Mouse (Mus musculus) 3134 (cell line): ENCODE measurements around the gene Olfr56.
"Not testable (repeated sequence)": the region's sequence is repeated elsewhere in the genome, so short reads cannot be mapped to it uniquely, and the experiment has no call there.

ENCODE experiments used
- DNase-seq: peaks from one replicate; pipeline ENCODE4 v3.0.0-alpha.2; 2011; ENCODE audit warnings: low spot score; ENCODE audit not compliant: insufficient read length; ENCODE audit errors: extremely low read depth

The Olfr56 gene

GRCm38 (mm10) chr11:49051093-49051891, 72.6 kb downstream of the Olfr56 start, which contains the start of gene 9930111J21Rik2:
Gene 9930111J21Rik2, minus strand, starts transcription at chr11:49051242.
- not testable (repeated sequence) for DNase-seq

GRCm38 (mm10) chr11:49051894-49052293, 73.2 kb downstream of the Olfr56 start:
- DNase-seq = not testable (repeated sequence)

- DNase-seq = not testable (repeated sequence)
These were observed 81.4 kb downstream of the Olfr56 start for GRCm38 (mm10) chr11:49060061-49060460.

GRCm38 (mm10) chr11:49061865-49062264, 83.2 kb downstream of the Olfr56 start:
- not testable (repeated sequence) for DNase-seq

- DNase-seq = not testable (repeated sequence)
These were observed 85.2 kb downstream of the Olfr56 start, which contains the start of gene Tgtp2 for GRCm38 (mm10) chr11:49063713-49064469. Gene Tgtp2, minus strand, starts transcription at chr11:49064206.

GRCm38 (mm10) chr11:49068358-49068757, 89.7 kb downstream of the Olfr56 start:
- no peak for DNase-seq

GRCm38 (mm10) chr11:49076001-49076757, 97.5 kb downstream of the Olfr56 start, which contains the start of gene Ifi47:
Gene Ifi47, plus strand, starts transcription at chr11:49076587.
- not testable (repeated sequence) for DNase-seq

- no peak for DNase-seq
These were observed 98.3 kb downstream of the Olfr56 start for GRCm38 (mm10) chr11:49077012-49077411.

- no peak for DNase-seq
These were observed 100.0 kb downstream of the Olfr56 start for GRCm38 (mm10) chr11:49078719-49079118.

- no peak for DNase-seq
These were observed 101.9 kb downstream of the Olfr56 start for GRCm38 (mm10) chr11:49080636-49081035.

GRCm38 (mm10) chr11:49081356-49081755, 102.7 kb downstream of the Olfr56 start:
- DNase-seq = no peak

GRCm38 (mm10) chr11:49081886-49082285, 103.2 kb downstream of the Olfr56 start:
- no peak for DNase-seq

GRCm38 (mm10) chr11:49083146-49083545, 104.5 kb downstream of the Olfr56 start:
- no peak for DNase-seq

- no peak for DNase-seq
These were observed 105.1 kb downstream of the Olfr56 start for GRCm38 (mm10) chr11:49083808-49084207.

- DNase-seq = no peak
These were observed 105.7 kb downstream of the Olfr56 start for GRCm38 (mm10) chr11:49084385-49084784.

GRCm38 (mm10) chr11:49084875-49085274, 106.2 kb downstream of the Olfr56 start:
- DNase-seq = no peak

GRCm38 (mm10) chr11:49086858-49087361, 108.2 kb downstream of the Olfr56 start:
- no peak for DNase-seq

GRCm38 (mm10) chr11:49087830-49088616, 109.3 kb downstream of the Olfr56 start:
- DNase-seq = peak; percentile 17

GRCm38 (mm10) chr11:49088990-49089652, 110.4 kb downstream of the Olfr56 start:
- no peak for DNase-seq
